Mouse (Mus musculus) embryo, embryonic 10 days (tissue): ENCODE data around the gene Il22ra1.

ENCODE experiments used
- DNase-seq: peaks from one replicate; pipeline ENCODE4 v3.0.0-alpha.2; 2015; ENCODE audit warnings: low spot score

The Il22ra1 gene

DNA sequence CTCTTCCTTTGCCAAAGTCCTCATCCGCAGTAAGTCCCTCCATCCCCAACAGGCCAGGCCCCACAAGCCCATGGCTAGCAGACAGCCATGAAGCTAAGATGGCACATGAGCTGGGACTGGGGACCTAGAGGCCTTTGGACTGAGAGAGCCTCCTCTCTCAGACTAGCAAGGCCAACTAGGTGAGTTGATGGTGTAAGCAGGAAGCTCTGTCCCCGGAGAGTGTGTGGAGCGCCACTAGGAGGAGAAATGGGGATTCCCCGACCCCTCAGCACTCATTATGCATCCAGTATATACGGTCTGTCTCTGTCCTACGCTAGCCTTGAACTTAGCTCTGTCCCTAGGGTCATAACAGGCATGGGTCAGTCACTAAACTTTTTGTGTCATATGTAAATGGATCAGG is 43.6 kb downstream of the Il22ra1 start:
- no peak for DNase-seq

DNA sequence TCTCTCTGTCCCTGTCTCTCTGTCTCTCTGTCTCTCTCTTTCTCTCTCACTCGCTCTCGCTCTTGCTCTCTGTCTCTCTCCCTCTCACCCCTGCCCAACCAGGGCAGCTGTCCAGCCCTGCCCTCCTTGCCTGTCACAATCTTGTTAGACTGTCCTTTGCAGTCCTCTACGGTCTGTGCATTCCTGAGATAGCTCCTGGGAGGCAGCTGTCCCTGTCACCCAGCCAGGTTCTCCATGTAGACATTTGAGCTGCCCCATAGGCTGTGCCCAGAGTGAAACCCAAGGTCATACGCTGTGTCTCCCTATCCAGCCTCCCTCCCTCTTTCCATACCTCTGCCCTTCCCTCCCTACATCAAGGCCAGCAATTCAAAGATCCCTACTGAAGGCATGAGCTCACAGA is 44.7 kb downstream of the Il22ra1 start:
- no peak for DNase-seq

- DNase-seq: peak; percentile 38
These were observed 46.5 kb downstream of the Il22ra1 start for GRCm38 (mm10) chr4:135774496-135774895.

DNA sequence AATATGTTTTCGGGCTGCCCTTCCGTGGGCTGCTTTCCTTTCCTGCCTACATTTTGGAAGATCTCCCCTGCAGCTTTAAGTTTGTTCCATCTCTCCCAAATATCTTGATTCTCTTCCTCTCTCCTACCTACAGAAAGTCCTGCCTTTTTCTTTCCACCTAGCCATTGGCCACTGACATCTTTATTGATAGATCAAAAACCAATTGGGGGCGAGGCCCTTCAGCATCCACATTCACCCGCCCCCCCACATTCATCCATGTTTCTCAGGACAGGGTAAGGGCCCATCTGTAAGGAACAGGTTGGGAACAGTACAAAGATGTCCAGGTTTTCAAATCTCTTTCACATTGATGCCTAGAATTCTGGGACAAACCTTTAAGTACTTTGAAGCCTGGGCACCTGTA is 48.9 kb downstream of the Il22ra1 start:
- DNase-seq: no peak

GRCm38 (mm10) chr4:135779661-135780060 is 51.7 kb downstream of the Il22ra1 start:
- no peak for DNase-seq

- no peak for DNase-seq
These were observed 52.3 kb downstream of the Il22ra1 start for GRCm38 (mm10) chr4:135780255-135780654.

GRCm38 (mm10) chr4:135781304-135781703 is 53.3 kb downstream of the Il22ra1 start:
- DNase-seq: no peak

GRCm38 (mm10) chr4:135786581-135786980 is 58.6 kb downstream of the Il22ra1 start:
- no peak for DNase-seq

GRCm38 (mm10) chr4:135787271-135787670 is 59.3 kb downstream of the Il22ra1 start:
- no peak for DNase-seq

DNA sequence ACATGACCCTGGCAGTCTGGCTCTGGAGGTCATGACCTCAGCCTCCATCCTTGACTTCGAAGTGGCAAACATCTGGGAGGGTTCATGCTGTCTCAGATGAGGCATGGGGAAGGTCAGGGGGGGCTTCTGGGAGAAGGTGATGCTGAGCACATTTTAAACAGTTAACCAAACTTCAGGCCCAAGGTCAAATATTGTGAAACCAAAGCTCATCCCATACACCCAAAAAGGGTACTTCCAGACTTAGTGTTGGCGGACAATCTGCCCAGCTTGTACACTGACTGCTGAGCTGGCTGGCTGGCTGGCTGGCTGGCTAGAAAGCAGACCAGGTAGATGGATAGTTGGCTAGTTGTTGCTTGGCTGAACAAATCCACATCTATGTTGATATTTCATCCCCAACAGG is 61.2 kb downstream of the Il22ra1 start:
- no peak for DNase-seq

- no peak for DNase-seq
These were observed 64.8 kb downstream of the Il22ra1 start for GRCm38 (mm10) chr4:135792821-135793220.

GRCm38 (mm10) chr4:135797931-135798330 is 70.0 kb downstream of the Il22ra1 start:
- no peak for DNase-seq

- peak; percentile 94 for DNase-seq
These were observed 73.6 kb downstream of the Il22ra1 start for GRCm38 (mm10) chr4:135801543-135801942.
